Mouse (Mus musculus) ES-Bruce4 (cell line): ENCODE measurements around the gene Slco4a1. TPM values are rescaled to one million over a fixed set of nuclear protein-coding genes. Genes with fewer than 3 reads are reported as not detected.
A peak's percentile ranks its signal among the peaks of the same experiment; 100 is the strongest.

Source experiments
- H3K27ac ChIP-seq: 2 replicates; pipeline ENCODE4 v1.5.1; 2012; ENCODE audit warnings: low read length, inconsistent platforms; ENCODE audit not compliant: insufficient read depth
- H3K27me3 ChIP-seq: 2 replicates; pipeline ENCODE4 v1.6.1; 2012; ENCODE audit warnings: mild to moderate bottlenecking, low read length, inconsistent platforms; ENCODE audit not compliant: control insufficient read depth, poor library complexity, insufficient read depth, severe bottlenecking
- H3K36me3 ChIP-seq: 2 replicates; pipeline ENCODE4 v1.6.1; 2012; ENCODE audit warnings: inconsistent platforms, mild to moderate bottlenecking, low read length, moderate library complexity; ENCODE audit not compliant: control insufficient read depth, poor library complexity, insufficient read depth, severe bottlenecking
- H3K4me1 ChIP-seq: one replicate; pipeline ENCODE4 v1.8.1; 2011; ENCODE audit warnings: low read length; ENCODE audit not compliant: control insufficient read depth, insufficient read depth
- H3K4me3 ChIP-seq: 2 replicates; pipeline ENCODE4 v1.5.1; 2011; ENCODE audit warnings: low read depth, mild to moderate bottlenecking, low read length
- H3K9ac ChIP-seq: 2 replicates; pipeline ENCODE4 v1.6.1; 2012; ENCODE audit warnings: low read depth, mild to moderate bottlenecking, inconsistent platforms; ENCODE audit not compliant: poor library complexity, severe bottlenecking
- H3K9me3 ChIP-seq: replicated peaks from 2 replicates; pipeline ENCODE4 v1.6.1; 2012; ENCODE audit warnings: mild to moderate bottlenecking, low read length, inconsistent platforms; ENCODE audit not compliant: control insufficient read depth, poor library complexity, insufficient read depth, severe bottlenecking
- CTCF ChIP-seq: IDR thresholded peaks from one replicate; pipeline ENCODE4 v1.8.1; 2011; ENCODE audit warnings: low read depth, low read length
- EP300 ChIP-seq: IDR thresholded peaks from 2 replicates; pipeline ENCODE4 v1.6.1; 2011; ENCODE audit warnings: low read depth, low read length; ENCODE audit not compliant: insufficient read depth
- POLR2A ChIP-seq: IDR thresholded peaks from one replicate; pipeline ENCODE4 v1.8.1; 2011; ENCODE audit warnings: low read length; ENCODE audit not compliant: insufficient read depth
- polyA plus RNA-seq: library from polyadenylated mRNA; stranded (reverse); fragments of >200 nt; gene quantifications from 2 replicates; pipeline ENCODE4 v1.2.4, GENCODE M21; 2011; ENCODE audit warnings: low read depth; ENCODE audit not compliant: missing spikeins, insufficient read depth, insufficient read length

The Slco4a1 gene
- polyA plus RNA-seq, 1 experiment: 11.9 TPM

DNA sequence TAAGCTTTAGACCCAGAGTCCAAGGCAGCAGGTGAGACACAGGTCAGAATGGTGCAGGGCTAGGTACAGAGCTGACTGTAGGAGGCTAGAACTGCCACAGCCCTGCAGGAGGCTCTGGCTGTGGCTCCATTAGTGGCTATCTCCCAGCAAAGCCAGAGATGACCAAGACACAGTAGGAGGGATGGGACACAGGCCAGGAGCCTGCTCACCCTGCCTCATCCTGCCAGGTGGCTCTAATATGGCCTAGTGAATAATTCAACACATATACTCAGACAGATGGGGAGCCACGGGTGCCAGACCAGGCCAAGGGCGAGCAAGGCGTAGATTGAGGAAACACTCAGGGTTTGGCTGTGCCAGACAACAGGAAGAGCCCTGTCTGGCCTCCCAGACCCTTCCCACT lies 35.4 kb upstream of the Slco4a1 start:
- Histone ChIP-seq H3K27me3 (no peaks in the 10 kb centered on the region), H3K9ac (no peak overlapping the region), H3K27ac (no peak overlapping the region), H3K4me3 (no peak overlapping the region), H3K36me3 (no peaks in the 10 kb centered on the region), H3K9me3 (no peaks in the 10 kb centered on the region), H3K4me1 (no peaks in the 10 kb centered on the region)
- TF ChIP-seq POLR2A (no peak), CTCF (no peak), EP300 (no peak)

DNA sequence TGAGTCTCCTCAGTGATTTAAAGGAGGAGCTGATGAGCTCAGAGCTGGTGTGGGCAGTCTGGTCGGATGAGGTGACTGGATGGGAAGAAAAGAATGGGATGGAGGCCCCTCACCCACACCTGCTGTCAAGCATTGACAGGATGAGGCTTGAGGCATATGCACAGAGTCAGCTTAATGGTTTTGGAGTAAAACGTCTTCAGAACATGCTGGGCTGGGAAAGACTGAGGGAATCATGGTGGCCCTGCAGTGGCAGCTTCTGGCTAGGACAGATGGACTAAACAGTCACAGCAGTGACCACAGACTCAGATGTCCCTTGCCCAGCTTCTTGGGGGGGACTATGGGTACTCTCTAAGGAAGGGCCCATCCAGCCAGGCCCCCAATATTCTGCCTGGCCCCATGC lies 30.9 kb upstream of the Slco4a1 start:
- Histone ChIP-seq H3K9ac (no peak overlapping the region), H3K4me1 (no peaks in the 10 kb centered on the region), H3K27ac (no peak overlapping the region), H3K9me3 (no peaks in the 10 kb centered on the region), H3K27me3 (no peaks in the 10 kb centered on the region), H3K4me3 (no peak overlapping the region), H3K36me3 (no peaks in the 10 kb centered on the region)
- no peak for TF ChIP-seq POLR2A
- TF ChIP-seq EP300: no peak
- TF ChIP-seq CTCF: no peak

DNA sequence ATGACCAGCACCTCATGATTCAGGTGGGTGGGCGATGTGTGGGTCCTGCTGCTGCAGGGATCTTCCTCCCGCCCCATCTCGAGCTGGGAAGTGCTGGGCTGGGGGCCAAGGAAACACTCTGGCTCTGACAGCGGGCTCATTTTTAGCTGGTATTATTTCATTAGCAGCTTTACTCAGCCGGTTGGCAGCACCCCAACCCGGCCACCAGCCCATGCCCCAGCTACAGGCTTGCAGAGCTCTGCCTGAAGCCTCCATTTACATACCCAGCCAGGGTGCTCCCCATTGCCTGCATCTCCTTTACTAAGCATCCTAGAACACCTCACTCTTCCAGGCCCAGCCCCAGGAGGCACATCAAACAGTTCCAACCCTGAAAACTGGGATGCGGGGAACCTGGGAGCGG lies 29.0 kb upstream of the Slco4a1 start:
- H3K4me1 ChIP-seq: no peaks in the 10 kb centered on the region
- no peak overlapping the region for H3K27ac ChIP-seq
- no peaks in the 10 kb centered on the region for H3K9me3 ChIP-seq
- no peak overlapping the region for H3K9ac ChIP-seq
- TF ChIP-seq CTCF (no peak), EP300 (no peak), POLR2A (no peak)
- H3K27me3 ChIP-seq: no peaks in the 10 kb centered on the region
- no peak overlapping the region for H3K4me3 ChIP-seq
- no peaks in the 10 kb centered on the region for H3K36me3 ChIP-seq

DNA sequence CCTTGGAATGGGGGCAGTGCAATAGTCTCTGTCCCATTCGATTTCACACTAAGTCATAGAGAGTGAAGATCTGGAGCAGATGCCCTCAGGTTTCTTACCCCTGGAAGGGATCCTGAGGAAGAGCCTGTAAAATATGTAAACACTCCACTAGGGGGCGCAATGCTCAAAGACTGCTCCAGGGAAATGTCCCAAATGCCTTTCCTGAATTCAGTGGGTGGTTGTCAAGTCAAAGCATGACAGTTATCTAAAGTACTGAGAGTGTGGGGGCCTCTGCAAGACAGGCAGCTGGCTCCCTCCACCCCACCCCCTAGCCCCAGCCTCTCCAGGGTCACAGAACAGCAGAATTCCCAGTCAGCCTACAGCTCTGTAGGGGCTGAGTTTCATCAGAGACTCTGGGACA lies 27.7 kb upstream of the Slco4a1 start:
- no peak overlapping the region for H3K4me3 ChIP-seq
- no peaks in the 10 kb centered on the region for H3K9me3 ChIP-seq
- no peaks in the 10 kb centered on the region for H3K4me1 ChIP-seq
- no peak overlapping the region for H3K27ac ChIP-seq
- peak; percentile 28 for TF ChIP-seq CTCF
- TF ChIP-seq EP300: no peak
- H3K36me3 ChIP-seq: no peaks in the 10 kb centered on the region
- no peak overlapping the region for H3K9ac ChIP-seq
- no peaks in the 10 kb centered on the region for H3K27me3 ChIP-seq

DNA sequence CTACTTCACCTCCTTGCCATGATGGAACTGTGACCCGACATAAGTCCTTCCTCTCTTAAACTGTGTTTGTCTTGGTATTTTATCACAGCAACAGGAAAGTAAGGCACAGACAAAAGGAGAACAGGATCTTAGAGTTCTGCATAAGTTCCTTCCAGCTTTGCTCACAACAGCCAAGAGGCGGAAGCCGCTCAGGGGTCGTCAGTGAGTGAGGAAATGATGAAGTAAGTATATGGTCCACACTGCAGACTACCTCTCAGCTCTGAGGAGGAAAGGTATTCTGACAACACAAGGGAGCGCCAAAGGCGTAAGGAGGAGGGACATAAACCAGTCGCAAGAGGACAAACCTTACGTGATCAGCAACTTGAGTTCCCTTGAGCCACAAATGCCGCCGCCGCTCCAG lies 25.4 kb upstream of the Slco4a1 start:
- TF ChIP-seq POLR2A (no peak), EP300 (no peak), CTCF (no peak)
- no peak overlapping the region for H3K4me3 ChIP-seq
- no peaks in the 10 kb centered on the region for H3K9me3 ChIP-seq
- no peak overlapping the region for H3K27ac ChIP-seq
- H3K36me3 ChIP-seq: no peaks in the 10 kb centered on the region
- no peak overlapping the region for H3K9ac ChIP-seq
- no peaks in the 10 kb centered on the region for H3K27me3 ChIP-seq
- H3K4me1 ChIP-seq: no peaks in the 10 kb centered on the region

DNA sequence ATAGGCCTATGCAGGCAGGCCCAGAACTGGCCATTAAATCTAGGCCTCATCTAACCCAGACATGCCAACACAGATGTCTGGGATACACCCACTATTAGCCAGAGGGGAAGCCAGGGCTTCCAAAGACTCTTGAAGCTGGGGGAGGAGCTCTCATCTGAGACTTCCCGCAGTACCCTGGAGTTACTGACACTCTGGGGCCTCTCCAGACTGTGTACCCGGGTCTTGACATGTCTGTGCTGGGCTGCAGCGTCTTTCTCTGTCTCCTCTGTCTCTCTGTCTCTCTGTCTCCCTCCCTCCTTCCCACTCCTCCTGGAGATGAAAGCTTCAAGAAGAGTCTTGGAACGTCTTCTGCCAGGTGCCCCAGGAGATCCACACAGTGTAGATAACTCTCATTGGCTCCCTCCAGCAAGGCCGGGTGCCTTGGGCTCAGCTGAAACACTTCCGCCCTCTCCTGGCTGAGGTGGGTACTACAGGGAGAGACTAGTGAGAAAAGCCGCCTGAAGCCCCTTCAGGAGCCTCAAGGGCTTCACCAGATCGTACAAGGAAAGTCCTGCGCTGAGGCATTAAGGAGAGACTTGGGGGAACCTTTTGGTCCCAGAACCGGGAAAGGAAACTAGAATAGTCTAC lies 23.9 kb upstream of the Slco4a1 start:
- TF ChIP-seq CTCF (peak; percentile 84), EP300 (no peak), POLR2A (no peak)

More for the DNA sequence above, 23.9 kb upstream of the Slco4a1 start:
- no peaks in the 10 kb centered on the region for H3K4me1 ChIP-seq
- H3K9ac ChIP-seq: no peak overlapping the region
- no peaks in the 10 kb centered on the region for H3K36me3 ChIP-seq
- no peaks in the 10 kb centered on the region for H3K27me3 ChIP-seq
- H3K9me3 ChIP-seq: no peaks in the 10 kb centered on the region
- H3K4me3 ChIP-seq: no peak overlapping the region
- H3K27ac ChIP-seq: no peak overlapping the region
